Mouse (Mus musculus) ES-E14 (cell line): Measurements from ENCODE around the gene Zfp385c. TPM values are rescaled to one million over a fixed set of nuclear protein-coding genes. Genes with fewer than 3 reads are reported as not detected.

Source experiments
- DNase-seq: peaks from one replicate; pipeline ENCODE4 v3.0.0-alpha.2; 2013; ENCODE audit warnings: low read depth, low spot score
- H3K27ac ChIP-seq: 2 replicates; pipeline ENCODE4 v1.5.1; 2012; ENCODE audit warnings: low read depth, mild to moderate bottlenecking, low read length, moderate library complexity, mixed read lengths; ENCODE audit not compliant: poor library complexity, insufficient read depth, severe bottlenecking
- H3K36me3 ChIP-seq: 2 replicates; pipeline ENCODE4 v1.6.1; 2012; ENCODE audit warnings: mild to moderate bottlenecking, low read length, moderate library complexity, mixed read lengths; ENCODE audit not compliant: control insufficient read depth, poor library complexity, insufficient read depth, severe bottlenecking
- H3K4me1 ChIP-seq, 2 experiments: fragments of 150-350 bp in 1 of 2; sonication (generic) in 1 of 2; 2 replicates each; pipeline ENCODE4 v1.6.1; 2012; ENCODE audit warnings: low read length in 2 of 2, mild to moderate bottlenecking in 1 of 2, mixed read lengths in 1 of 2; ENCODE audit not compliant: control insufficient read depth in 2 of 2, insufficient read depth in 2 of 2, poor library complexity in 1 of 2
- H3K4me3 ChIP-seq, 2 experiments: fragments of 150-350 bp in 1 of 2; sonication (generic) in 1 of 2; 2 replicates each; pipeline ENCODE4 v1.5.1; 2012; ENCODE audit warnings: low read length in 2 of 2, low read depth in 1 of 2, mild to moderate bottlenecking in 1 of 2, mixed read lengths in 1 of 2; ENCODE audit not compliant: insufficient read depth in 1 of 2, poor library complexity in 1 of 2, severe bottlenecking in 1 of 2
- H3K9ac ChIP-seq: 2 replicates; pipeline ENCODE4 v1.6.1; 2012; ENCODE audit warnings: low read depth, mild to moderate bottlenecking, low read length, mixed read lengths; ENCODE audit not compliant: poor library complexity, insufficient read depth, severe bottlenecking
- H3K9me3 ChIP-seq: fragments of 150-350 bp; sonication (generic); 2 replicates; pipeline ENCODE4 v1.6.1; 2012; ENCODE audit warnings: low read depth, mild to moderate bottlenecking, low read length; ENCODE audit not compliant: control insufficient read depth, insufficient read depth
- CHD2 ChIP-seq: IDR thresholded peaks from 2 replicates; pipeline ENCODE4 v1.6.1; 2014; ENCODE audit warnings: mild to moderate bottlenecking, low read depth, low read length, inconsistent platforms
- HCFC1 ChIP-seq: IDR thresholded peaks from 2 replicates; pipeline ENCODE4 v1.6.1; 2012; ENCODE audit warnings: low read length, inconsistent platforms, borderline replicate concordance; ENCODE audit not compliant: insufficient read depth
- MAFK ChIP-seq: IDR thresholded peaks from 2 replicates; pipeline ENCODE4 v1.6.1; 2014; ENCODE audit warnings: mild to moderate bottlenecking, low read depth, low read length, inconsistent platforms; ENCODE audit not compliant: insufficient read depth
- ZC3H11A ChIP-seq: IDR thresholded peaks from 2 replicates; pipeline ENCODE4 v1.6.1; 2012; ENCODE audit warnings: low read depth, mild to moderate bottlenecking, inconsistent platforms, low read length, borderline replicate concordance
- ZNF384 ChIP-seq: IDR thresholded peaks from 2 replicates; pipeline ENCODE4 v1.6.1; 2012; ENCODE audit warnings: low read depth, low read length, inconsistent platforms
- in situ Hi-C, 2 experiments: fragments of 600-800 bp; cut with MboI; formaldehyde crosslinking; loops; one replicate each; pipeline ENCODE4 v1.15.1; 2025; ENCODE audit warnings: low sequenced_read_pairs in 2 of 2, inconsistent platforms in 1 of 2; ENCODE audit not compliant: unreplicated experiment in 2 of 2
- total RNA-seq: library from RNA; depleted of rRNA; stranded (reverse); fragments of 300-350 nt; gene quantifications from 2 replicates; pipeline ENCODE4 v1.2.3, GENCODE M21; 2012

Zfp385c gene
- total RNA-seq, 1 experiment, result 0.09 TPM

GRCm38 (mm10) chr11:100694926-100695325, 2.7 kb upstream of the Zfp385c start:
- H3K4me1 ChIP-seq, result peaks cover 0 to 14% of the 10 kb centered on the region in 2 experiments; a peak in 2 of 4 replicates
- no peak for DNase-seq
- TF ChIP-seq ZC3H11A (peak; percentile 81; the same call in 1 of the 2 replicates), HCFC1 (no peak)
- no peaks in the 10 kb centered on the region for H3K36me3 ChIP-seq
- in situ Hi-C loops, result loop anchor here (5.0 kb wide), 2 partner anchors 53 to 123 kb away; partner anchors contain the start of gene Cnp (in 1 of the 2)
- no peak overlapping the region for H3K27ac ChIP-seq
- H3K9ac ChIP-seq, result no peak overlapping the region
- no peak overlapping the region for H3K4me3 ChIP-seq
- H3K9me3 ChIP-seq, result no peaks in the 10 kb centered on the region

GRCm38 (mm10) chr11:100693154-100693553, 899 bp upstream of the Zfp385c start:
- no peak overlapping the region for H3K9ac ChIP-seq
- in situ Hi-C loops, result no loop called here
- no peak overlapping the region for H3K4me3 ChIP-seq
- H3K27ac ChIP-seq, result no peak overlapping the region
- H3K4me1 ChIP-seq, result peaks cover 0 to 14% of the 10 kb centered on the region in 2 experiments; a peak in 2 of 4 replicates
- H3K36me3 ChIP-seq, result no peaks in the 10 kb centered on the region
- no peaks in the 10 kb centered on the region for H3K9me3 ChIP-seq
- no peak for DNase-seq
- TF ChIP-seq HCFC1 (no peak), ZNF384 (no peak), ZC3H11A (no peak), CHD2 (no peak), MAFK (no peak)

GRCm38 (mm10) chr11:100690389-100690788, 1.9 kb downstream of the Zfp385c start:
- Histone ChIP-seq H3K27ac (no peak overlapping the region), H3K9ac (no peak overlapping the region), H3K9me3 (no peaks in the 10 kb centered on the region), H3K36me3 (no peaks in the 10 kb centered on the region), H3K4me1 (peaks cover 0 to 12% of the 10 kb centered on the region in 2 experiments; a peak in 2 of 4 replicates), H3K4me3 (no peak overlapping the region)
- in situ Hi-C loops, result no loop called here
- TF ChIP-seq CHD2, result no peak
- no peak for DNase-seq

GRCm38 (mm10) chr11:100688443-100688842, 3.8 kb downstream of the Zfp385c start:
- in situ Hi-C loops, result no loop called here

GRCm38 (mm10) chr11:100687265-100687664, 5.0 kb downstream of the Zfp385c start:
- no peak for DNase-seq
- Histone ChIP-seq H3K27ac (no peak overlapping the region), H3K4me3 (no peak overlapping the region), H3K36me3 (no peaks in the 10 kb centered on the region), H3K9ac (no peak overlapping the region), H3K4me1 (peaks cover 0 to 18% of the 10 kb centered on the region in 2 experiments; a peak in 2 of 4 replicates), H3K9me3 (no peaks in the 10 kb centered on the region)
- TF ChIP-seq MAFK, result no peak
- no peak for TF ChIP-seq CHD2
- no peak for TF ChIP-seq ZC3H11A
- TF ChIP-seq HCFC1, result no peak
- TF ChIP-seq ZNF384, result no peak
- in situ Hi-C loops, result no loop called here

More at GRCm38 (mm10) chr11:100688443-100688842, 3.8 kb downstream of the Zfp385c start:
- H3K27ac ChIP-seq, result no peak overlapping the region
- H3K4me3 ChIP-seq, result no peak overlapping the region
- no peak overlapping the region for H3K9ac ChIP-seq
- H3K9me3 ChIP-seq, result no peaks in the 10 kb centered on the region
- no peak for TF ChIP-seq ZC3H11A
- no peak for TF ChIP-seq MAFK
- no peak for TF ChIP-seq HCFC1
- no peak for TF ChIP-seq ZNF384
- TF ChIP-seq CHD2, result no peak
- DNase-seq, result no peak
- H3K4me1 ChIP-seq, result peaks cover 0 to 15% of the 10 kb centered on the region in 2 experiments; a peak in 2 of 4 replicates
- no peaks in the 10 kb centered on the region for H3K36me3 ChIP-seq
